Mouse (Mus musculus) left cerebral cortex, postnatal 14 days (tissue): ENCODE results near the gene Tspan4. TPM values are rescaled to one million over a fixed set of nuclear protein-coding genes. Genes with fewer than 3 reads are reported as not detected.
A peak's percentile ranks its signal among the peaks of the same experiment; 100 is the strongest.

Source experiments
- DNase-seq, 2 experiments: peaks; one replicate each; pipeline ENCODE4 v3.0.0; 2021 to 2022; ENCODE audit warnings: low spot score in 2 of 2, mixed read lengths in 1 of 2
- intact Hi-C: fragments of 180-260 bp; cut with DNase I; formaldehyde crosslinking; loops from one replicate; pipeline ENCODE4 v1.15.1; 2025
- total RNA-seq, 2 experiments: library from RNA; stranded (reverse); gene quantifications; 2 replicates each; pipeline ENCODE4 v1.2.3; 2021

Tspan4 gene
- total RNA-seq, 2 experiments from 2014 or later, result 23.2 to 23.7 TPM

DNA sequence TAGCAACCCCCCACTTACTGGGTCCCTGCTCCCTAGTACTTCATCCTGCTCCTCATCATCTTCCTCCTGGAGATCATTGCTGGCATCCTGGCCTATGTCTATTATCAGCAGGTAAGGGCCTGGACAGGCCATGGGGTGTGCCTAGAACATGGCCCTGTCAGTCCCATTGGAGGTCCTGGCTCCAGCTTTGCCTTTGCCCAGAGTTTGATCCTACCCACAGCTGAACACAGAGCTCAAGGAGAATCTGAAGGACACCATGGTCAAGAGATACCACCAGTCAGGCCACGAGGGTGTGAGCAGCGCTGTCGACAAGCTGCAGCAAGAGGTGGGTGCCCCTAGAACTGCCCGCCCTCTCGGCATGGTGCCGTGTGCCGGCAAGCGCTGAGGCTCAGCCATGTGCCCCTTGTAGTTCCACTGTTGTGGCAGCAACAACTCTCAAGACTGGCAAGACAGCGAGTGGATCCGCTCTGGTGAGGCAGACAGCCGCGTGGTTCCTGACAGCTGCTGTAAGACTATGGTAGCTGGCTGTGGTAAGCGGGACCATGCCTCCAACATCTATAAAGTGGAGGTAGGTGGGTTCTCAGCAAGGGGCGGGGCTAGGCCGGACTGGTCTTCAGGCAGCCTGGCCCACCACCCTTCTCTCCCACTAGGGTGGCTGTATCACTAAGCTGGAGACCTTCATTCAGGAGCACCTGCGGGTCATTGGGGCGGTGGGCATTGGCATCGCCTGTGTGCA lies 5.0 kb upstream of the Tspan4 start:
- intact Hi-C loops, result no loop called here
- no peak for DNase-seq

DNA sequence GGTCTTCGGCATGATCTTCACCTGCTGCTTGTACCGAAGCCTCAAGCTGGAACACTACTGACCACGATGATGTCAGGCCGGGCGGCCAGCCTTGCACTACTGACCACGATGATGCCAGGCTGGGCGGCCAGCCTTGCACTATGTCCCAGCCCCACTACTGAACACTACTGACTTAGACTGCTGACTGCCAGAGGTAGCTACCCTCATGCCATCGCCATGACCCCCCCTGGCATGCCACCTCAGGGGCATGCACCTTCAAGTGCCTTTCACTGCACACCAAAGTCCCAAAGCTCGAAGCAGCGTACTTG lies 4.4 kb upstream of the Tspan4 start:
- no peak for DNase-seq
- intact Hi-C loops, result no loop called here

DNA sequence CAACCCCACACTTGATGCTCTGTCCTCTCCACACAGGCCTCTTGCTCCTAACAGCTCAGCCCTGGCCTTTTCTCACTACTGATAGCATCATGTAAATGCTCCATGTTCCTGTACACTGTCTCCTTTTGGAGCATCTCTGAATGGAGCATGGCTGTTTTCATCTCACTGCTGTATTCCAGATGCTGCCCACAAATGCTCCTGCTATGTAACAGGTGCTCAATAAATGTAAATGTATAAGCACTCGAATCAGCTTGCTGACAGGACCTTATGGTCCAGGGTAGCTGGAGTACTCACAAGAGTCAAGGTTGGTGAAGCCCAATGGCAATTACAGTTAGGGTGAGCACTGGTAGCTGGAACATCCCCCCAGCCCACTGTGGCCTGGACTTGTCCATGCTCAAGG lies 3.8 kb upstream of the Tspan4 start:
- DNase-seq, result no peak
- intact Hi-C loops, result no loop called here

DNA sequence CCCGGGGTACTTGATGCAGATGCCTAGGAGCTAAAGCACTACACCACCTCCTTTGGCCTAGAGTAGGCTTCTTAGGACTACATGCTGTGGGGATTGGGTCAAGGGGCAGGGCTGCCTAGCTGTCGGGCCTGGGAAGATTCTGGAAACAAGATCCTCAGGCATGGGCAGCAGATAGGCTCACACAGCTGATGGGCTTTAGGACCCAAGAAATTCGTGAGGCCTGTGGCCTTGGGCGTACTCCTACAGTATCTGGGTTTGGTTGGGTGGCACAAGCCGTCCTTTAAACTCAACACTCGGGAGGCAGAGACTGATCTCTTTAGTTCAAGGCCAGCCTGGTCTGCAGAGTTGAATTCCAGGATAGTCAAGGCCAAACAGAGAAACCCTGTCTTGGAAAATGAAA lies 2.8 kb upstream of the Tspan4 start:
- intact Hi-C loops, result no loop called here
- DNase-seq, result no peak

DNA sequence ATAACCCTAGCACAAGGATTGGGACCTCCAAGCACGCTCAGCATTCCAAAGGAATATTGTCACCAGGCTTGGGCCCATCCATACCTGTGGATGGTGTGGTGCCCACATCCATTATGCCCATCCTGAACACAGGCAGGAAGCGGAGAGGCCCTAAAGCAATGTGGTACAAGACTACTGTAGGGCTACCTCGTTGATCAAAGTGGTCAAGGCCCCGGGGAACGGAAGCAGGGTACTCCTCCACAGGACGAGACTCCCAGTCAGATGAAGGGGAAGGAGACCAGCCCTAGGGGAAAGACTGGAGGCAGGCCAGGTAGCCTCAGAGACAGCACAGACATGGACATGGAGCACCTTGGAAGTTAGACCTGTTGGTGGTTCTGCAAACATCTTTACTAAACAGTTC lies 2.3 kb upstream of the Tspan4 start:
- intact Hi-C loops, result no loop called here
- DNase-seq, result no peak

DNA sequence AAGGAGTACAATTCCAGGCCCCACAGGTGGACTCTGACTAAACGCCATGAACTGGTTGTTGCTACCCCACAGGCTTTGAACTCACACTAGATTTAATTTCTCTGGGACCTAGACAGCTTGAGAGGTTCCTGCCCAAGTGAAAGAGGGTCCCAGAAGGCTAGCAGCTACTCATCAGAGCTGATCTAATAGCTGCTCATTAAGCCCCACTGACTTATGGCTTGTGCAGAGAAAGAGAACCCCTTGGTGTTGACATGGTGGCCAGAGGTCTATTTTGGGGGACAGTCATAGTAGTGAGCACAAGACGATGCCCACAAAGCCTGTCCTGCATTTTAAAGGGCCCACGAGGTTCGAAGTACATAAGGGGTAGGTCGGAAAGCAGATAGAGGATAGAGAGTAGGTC lies 880 bp upstream of the Tspan4 start:
- DNase-seq, result no peak
- intact Hi-C loops, result no loop called here

DNA sequence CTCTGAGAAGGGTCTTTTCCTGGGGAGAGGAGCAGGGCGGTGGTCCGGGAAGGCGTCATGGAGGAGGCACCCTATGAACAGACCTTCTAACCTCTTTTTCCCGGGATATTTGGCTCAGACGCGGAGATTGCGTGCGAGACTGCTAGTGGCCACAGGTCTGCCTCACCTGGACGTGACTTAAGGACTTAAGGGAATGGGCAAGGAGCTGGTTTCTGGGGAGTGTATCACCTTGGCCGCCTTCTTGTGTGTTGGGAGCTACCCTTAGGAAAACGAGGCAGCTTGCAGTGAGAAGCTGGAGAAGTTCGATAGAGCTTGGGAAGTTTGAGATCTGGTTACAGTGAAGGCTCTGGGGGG lies 742 bp downstream of the Tspan4 start:
- DNase-seq, result no peak
- intact Hi-C loops, result no loop called here

DNA sequence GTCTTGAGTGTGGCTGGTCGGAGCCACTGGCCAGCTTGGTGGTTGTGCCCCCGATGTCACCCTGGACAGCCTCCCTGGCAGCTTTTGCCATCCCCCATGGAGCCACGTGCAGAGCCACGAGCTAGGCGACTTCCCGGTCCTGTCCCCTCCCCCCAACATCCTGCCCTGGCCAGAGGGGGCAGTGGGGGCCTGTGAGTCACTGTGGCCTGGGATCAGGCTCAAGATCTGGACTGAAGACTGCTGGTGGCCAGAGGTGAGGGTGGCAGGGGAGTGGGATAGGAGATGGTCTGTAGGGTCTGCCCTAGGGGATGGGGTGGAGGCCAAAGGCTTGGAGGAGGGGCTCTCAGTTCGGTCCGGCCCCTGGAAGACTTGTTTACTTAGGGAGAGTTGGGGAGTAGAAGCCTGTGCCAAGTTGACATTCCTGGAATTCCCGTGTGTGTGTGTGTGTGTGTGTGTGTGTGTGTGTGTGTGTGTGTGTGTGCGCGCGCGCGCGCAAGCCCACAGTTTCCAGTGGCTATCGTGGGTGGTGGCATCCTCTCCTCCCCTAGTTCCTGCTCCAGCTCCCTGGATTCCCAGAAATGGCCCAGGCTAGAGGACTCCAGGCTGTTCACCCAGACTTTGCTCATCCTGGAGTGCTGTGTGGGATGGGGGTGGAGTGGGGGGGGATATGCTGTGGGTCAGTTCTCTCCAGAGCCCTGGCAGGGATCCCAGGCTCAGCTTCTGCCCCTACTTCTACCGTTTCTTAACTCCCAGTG lies 1.4 kb downstream of the Tspan4 start:
- peak; percentile 45 to 78 for DNase-seq

DNA sequence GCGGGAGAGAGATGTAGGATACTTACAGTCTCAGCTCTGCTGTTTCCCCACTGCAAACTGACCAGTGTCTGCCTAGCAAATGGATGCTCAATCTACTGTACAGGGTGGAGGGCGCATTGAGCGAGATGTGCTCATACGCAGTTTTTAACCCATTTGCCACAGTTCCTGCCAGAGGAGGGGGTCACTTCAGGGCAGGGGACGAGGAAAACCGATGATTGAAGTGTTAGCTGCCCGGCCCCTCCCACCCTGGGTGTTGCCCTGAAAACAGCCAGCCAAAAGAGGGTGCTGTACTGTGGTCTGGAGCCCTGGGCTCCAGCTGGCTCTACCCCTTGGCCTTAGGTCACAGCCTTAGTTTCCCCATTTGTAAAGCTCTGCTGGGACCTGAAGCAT lies 1.9 kb downstream of the Tspan4 start:
- intact Hi-C loops, result no loop called here
- DNase-seq, result no peak

More for the DNA sequence above, 1.4 kb downstream of the Tspan4 start:
- intact Hi-C loops, result no loop called here

DNA sequence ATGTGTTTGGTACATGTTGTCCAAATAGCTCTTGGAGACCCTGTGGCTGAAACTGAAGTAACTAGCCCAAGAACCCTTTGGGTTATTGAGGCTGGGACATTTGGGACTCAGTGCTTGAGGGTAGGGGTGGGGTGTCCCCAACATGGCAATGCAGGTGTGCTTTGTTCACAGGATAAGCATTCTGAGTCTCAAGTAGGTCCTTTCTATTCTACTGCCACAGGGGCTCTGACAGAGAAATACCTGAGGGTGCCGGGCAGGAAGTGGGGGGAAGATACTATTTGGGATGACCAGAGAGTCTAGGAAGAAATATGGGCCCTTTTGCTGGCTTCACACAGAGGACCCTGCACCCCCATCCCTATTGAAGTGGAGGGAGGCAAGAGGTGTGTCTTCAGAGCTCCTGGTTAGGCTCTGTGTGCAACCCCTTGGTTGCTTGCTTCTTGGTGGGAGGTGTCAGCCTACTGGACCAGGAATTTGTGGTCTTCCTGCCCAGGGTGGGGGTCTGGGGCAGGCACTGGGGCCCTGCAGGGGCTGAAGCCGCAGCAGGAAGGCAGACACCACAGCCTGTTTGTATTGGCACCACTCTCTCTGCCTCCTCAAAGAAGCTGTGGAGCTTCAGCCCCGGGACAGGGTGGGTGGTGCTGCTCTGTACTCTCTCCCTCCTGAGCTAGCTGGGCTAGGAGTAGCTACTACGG lies 2.7 kb downstream of the Tspan4 start:
- DNase-seq, result no peak
- intact Hi-C loops, result no loop called here

DNA sequence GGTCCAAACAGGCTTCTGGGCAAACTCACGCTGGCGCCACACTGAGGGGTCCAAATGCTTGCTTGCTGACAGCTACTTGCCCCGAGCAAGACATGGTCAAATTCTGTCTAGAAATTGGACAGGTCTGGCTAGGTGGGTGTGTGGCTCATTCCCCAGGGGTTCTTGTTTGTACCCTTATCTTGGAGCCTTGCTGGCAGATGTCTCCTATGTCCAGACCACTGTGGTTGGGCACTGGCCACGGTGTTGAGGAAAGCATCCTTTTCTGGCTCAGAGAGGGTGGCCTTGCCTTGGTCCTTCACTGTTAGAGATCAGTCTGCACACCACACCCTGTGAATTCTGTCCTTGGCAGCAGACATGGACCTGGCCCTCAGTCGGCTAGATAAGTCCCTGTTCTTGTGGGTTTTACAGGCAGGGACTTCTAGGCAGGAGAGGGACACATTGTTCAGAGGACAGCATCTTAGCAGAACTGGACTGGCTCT lies 3.3 kb downstream of the Tspan4 start:
- no peak for DNase-seq
- intact Hi-C loops, result no loop called here

DNA sequence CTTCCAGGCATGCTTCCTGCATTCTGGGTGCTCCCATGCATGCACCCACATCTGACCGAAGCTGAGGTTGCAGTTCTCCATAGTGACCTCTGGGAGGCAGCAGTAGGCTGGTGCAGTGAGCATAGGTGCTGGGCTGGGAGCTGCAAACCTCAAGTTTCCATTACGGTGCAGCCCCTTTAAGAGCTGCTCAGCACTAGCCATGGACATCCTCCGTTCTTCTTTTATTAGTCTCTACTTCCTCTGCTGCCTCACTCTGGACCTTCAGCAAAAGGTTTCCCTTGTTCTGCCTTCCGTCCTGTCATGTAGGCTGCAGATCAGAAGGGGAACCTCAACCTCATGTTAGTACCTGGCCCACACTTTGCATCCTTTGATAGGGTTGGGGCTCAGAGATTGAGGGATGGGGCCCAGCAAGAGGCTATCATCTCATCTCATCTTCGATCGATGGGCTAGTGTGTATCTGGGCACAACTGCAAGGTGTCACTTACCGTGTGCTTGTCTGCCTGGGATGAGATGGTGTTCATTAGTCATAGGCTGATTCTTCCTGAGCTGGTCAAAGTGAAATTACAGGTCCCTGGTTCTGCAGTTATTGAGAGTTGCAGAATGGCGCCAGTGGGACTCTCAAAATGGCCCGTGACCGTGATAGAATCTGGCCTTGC lies 5.9 kb downstream of the Tspan4 start:
- peak; percentile 76 to 84 for DNase-seq
- intact Hi-C loops, result loop anchor here (2.0 to 5.0 kb wide), 2 partner anchors 44 to 186 kb away; no protein-coding TSS in a partner anchor

DNA sequence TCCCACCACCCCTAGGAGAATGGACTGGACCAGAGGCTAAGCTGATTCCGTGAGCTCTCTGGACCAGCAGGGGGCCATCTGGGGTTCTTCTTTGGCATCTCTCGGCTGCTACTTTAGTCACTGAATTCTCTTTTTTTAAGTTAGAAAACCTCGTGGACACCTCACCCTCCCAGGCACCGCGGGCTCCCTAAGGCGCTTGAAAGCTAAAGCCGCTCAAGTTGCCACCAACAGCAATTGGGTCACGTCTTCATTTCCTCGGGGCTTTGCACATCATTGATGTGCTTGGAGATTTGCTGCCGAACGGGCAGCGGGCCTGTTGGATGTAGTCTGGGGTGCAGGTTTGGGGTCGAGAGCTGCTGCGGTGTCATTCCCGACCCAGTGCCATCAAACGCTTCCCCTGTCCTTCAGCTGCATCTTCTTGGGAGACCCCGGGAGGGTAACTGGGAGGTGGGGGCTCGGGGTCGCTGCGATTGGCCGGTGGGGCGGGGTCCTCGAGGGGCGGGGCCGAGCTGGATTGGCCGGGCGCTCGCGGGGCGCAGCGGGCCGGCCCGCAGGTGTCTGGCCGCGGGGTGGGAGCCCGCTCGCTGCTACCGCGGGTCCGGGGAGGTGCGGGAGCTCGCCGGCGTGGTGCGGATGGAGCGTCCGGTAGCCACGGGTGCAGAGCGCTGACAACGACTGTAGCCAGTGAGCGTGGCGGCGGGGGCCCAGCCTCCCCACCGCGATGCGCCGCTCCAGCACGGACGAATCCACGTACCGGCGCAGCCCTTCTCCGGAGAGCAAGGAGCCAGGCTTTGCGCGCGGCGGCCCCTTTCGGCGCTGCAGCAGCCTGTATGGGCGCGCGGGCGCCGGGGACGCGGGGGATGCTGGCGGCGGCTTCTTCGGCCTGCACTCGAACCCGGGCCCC lies 6.7 kb downstream of the Tspan4 start:
- intact Hi-C loops, result loop anchor here (2.0 to 5.0 kb wide), 2 partner anchors 43 to 186 kb away; no protein-coding TSS in a partner anchor
- peak; percentile 54 to 64 for DNase-seq

DNA sequence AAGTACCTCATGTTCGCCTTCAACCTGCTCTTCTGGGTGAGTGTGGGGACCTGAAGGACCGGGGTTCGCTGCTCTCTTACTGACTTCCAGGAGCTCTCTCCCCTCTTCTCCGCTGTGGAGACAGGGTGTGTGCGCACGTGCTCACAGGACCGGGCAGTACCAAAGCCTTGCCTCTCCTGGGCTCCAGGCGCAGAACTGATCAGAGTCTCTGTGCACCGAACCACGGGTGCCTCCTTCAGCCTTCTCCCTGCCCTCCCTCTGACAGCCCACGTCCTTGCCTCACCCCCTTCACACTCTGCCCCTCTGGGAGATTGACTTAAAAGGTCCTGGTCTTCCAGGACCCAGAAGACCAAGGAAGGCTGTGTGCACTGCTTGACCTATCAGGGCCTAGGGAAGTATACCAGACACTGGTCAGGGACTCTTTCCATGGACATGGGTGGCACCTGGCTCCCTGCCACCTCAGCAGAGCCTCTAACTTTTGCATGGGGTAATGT lies 7.5 kb downstream of the Tspan4 start:
- DNase-seq, result no peak
- intact Hi-C loops, result loop anchor here (5.0 kb wide), 1 partner anchor 185 kb away; no protein-coding TSS in a partner anchor

DNA sequence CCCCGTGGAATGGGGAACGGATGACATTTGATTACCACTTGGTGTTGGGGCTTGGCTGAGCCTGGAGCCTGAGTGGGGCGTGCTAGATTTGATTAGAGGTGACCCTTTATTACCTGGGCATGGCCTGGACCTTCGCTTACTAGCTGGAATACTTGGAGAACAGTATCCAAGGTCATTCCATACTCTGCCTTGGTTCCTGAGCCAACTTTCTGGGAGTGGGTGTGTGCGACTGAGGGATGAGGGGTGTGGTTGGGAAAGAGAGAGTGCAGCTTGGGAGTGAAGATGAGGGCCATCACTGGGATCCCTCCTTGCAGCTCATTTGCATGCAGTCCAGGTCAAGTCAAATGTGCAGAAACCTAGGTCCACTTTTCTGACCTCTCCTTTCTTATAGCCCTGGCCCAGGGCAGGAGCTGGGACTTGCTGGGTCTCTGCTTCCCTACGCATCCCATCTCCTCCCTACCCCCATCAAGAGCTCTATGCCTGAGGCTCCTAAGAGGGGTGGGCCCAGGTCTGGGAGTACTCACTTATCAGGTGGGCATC lies 8.1 kb downstream of the Tspan4 start:
- DNase-seq, result no peak
- intact Hi-C loops, result loop anchor here (5.0 kb wide), 1 partner anchor 184 kb away; no protein-coding TSS in a partner anchor

DNA sequence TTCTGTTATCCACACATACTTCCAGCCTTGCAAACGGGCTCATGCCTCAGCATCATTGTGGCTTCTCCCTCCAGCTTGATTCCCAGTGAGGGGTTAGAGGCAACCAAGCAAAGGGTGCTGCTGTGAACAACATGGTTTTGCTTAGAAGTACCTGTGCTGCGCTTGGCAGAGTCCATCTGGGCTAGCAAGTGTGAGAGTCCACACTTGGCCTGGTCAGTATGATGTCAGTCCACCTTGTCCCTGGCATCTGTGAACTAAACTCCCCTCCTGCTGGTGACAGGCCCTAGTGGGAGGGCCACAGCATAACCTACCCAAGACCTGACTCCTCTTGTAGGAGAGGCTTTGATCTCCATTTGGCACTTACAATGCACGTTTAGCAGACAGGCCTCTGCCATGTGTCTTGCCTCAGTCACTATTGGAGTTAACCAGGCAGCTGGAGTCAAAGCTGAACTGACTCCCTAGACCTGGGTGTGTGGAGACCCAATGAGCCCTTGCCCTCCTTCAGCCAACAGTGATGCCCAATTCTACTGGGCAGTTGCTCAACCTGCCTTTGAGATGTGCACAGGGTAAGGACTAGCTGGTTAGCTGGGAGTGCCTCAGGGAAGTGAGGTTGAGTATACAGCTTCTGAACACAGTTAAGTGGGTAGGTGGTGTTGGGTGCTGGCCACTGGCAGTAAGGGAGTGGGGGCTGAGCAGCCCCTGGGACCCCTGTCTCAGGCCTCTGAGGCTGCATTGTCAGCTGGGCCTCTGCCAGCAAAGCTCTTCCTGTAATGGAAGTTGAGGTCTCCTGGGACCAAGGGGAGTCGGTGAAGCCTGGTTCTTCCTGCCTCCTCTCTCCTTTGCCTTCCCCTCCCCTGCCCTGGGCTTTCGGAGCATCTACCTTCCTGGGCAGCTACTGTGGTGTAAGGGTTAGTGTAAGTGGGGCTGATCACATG lies 9.4 kb downstream of the Tspan4 start:
- no peak for DNase-seq
- intact Hi-C loops, result loop anchor here (5.0 kb wide), 1 partner anchor 183 kb away; no protein-coding TSS in a partner anchor

DNA sequence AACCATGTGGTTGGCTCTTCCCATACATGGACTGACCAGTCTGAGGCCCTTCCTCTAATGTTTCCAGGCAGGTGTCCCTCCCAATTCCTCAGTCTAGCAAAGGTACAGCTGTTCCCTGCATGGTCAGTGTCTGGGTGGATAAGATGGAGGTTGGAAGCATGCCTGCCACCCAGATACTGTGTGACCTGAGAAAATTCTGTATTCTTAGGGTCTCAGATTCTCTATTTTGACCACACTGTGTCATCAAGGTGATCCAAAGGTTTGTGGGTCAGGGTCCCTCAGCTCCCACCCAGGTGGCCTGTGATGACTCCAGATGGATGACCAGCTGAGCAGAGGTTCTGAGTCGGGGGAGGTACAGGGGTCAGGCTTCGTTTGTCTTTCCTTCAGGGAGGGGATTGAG lies 10.1 kb downstream of the Tspan4 start:
- DNase-seq, result no peak
- intact Hi-C loops, result no loop called here
